Mouse (Mus musculus) layer of hippocampus, adult 11-12 months (tissue): Measurements from ENCODE around the gene Ptpn1.

Experiments used
- DNase-seq: peaks from one replicate; pipeline ENCODE4 v3.0.0; 2022; ENCODE audit warnings: low spot score

Ptpn1 gene

DNA sequence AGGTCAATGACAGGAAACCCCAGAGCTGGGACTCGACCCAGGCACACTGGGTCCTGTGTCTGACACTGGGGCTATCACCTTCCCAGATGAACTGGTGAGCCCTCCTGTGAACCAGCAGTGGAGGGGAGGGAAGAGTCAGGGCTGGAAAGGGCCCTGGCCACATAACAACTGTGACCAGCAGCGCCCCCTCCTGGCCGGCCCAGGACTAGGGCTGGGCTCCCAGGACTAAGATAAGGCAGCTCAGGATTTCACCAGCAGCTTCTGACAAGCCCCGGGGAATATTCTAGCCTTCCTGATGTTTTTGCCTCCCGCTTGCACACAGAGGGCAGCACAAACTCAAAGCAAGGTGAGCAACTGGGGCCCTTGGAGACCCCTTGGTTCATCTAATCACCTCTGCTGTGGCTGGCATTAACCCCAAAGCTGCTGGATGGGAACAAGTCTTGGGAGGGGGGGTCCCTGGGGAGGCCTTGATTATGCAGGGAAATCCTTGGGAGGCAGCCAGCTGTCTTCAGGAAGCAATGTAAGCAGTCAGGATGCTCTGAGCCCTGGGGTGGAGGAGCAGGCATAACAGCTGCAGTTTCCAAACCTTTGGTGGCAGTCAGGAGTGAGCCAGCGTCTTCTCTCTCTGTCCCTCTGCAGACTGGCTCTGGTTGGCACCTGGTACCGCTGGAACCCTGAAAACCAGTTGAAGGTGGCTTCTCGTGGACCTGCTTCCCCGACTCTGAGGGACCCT is 78.2 kb downstream of the Ptpn1 start, which contains the start of gene Ripor3:
Gene Ripor3 (minus strand): TSS at position 683 of the 733 bp plus-strand sequence.
- DNase-seq: peak; percentile 60

DNA sequence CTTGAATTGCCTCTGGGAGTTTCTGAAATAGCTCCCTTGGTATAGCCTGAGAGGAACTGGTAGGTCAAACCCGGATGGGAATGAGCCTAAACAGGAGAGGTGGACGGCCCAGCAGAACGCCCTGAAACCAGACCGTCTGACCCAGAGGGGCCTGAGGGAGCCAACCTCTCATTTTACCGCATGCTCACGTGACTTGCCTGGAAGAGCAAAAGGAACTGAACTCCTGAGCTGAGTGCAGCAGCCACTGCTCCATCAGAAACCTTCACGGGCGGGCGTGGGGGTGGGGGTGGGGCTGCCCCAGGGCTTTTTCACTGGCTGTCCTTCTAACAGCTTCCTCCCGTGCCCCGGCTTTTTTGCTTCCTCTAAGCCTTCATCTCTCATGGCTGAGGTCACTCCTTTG is 79.0 kb downstream of the Ptpn1 start:
- no peak for DNase-seq

DNA sequence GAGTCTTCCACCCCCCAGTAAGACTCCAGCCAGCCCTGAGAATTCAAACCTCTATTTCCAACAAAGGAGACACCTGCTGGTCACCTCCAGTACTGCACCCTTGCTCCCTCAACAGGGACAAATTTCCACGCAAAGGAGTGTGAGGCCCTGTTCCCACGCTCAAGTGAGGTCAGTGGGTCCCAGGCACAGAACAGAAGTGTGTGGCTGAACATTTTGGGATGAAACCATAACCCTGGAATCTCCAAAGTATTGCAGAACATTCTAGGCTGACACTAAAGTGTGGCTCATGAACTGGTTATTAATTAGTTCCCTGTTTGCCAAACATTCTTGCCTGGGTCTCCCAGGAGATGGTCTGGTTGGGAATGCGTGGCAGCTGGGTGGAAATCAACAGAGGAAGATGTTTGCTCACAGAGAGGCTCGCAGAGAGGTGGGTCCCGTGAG is 85.1 kb downstream of the Ptpn1 start:
- DNase-seq: peak; percentile 79

DNA sequence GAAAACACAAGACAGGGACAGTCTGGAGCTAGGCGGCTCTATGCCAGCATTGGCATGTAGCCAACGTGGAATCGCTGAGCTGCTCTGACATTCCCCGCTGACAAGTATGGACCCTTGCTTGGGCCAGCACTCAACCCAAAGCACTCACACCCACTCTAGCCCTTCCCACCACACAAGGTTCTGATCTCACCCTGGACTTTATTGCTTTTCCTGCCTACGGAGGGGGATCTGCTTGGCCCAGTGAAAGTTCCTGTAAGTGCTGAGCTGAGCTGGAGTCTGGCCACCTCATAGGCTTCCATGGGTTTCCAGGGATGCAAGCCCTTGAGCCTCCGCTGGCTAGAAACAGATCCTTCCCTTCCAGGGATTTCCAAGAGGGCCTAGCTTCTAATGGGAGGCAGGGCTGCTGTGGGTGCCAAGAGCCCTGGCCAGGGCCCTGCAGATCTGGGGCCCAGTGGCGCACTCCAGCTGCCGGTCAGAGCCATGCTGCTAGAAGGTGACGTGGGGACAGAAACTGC is 87.4 kb downstream of the Ptpn1 start:
- DNase-seq: no peak

DNA sequence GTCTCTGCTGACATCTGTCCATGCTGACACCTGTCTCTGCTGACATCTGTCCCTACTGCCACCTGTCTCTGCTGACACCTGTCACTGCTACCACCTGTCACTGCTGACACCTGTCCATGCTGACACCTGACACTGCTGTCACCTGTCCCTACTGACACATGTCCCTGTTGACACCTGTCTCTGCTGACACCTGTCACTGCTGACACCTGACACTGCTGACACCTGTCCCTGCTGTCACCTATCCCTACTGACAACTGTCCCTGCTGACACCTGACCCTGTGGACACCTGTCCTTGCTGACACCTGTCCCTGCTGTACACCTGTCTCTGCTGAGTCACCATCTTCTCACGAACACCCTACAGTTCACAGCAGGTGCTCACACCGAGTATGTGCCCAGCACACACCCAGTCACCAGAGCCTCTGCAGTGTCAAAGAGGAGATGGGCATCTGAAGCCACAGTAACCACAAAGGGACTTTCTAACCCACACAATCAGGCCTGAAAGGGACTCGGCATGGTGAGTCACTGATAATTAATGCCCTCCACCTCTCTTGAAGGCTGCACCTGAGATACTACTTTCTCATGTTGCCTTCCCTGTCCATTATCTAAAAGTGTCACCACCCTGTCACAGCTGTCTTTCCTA is 92.0 kb downstream of the Ptpn1 start:
- DNase-seq: no peak

DNA sequence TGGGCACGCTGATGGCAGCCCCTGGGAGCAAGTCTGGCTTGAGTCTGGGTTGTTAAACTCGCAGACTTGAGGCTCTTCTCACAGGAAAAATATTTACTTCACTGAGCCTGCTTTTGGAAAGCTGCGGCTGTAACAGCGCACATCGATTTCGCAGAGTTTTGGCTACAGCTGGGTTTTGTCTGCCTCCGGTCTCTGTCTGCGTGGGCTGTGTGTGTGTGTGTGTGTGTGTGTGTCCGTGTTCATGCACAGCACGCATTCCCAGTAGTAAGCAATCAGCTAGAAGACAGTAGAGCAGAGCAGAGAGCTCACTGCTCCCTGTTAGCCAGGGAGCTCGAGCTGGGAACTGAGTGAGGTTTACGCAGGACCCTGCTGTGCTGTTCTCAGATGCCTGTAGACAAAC is 93.3 kb downstream of the Ptpn1 start:
- peak; percentile 69 for DNase-seq

DNA sequence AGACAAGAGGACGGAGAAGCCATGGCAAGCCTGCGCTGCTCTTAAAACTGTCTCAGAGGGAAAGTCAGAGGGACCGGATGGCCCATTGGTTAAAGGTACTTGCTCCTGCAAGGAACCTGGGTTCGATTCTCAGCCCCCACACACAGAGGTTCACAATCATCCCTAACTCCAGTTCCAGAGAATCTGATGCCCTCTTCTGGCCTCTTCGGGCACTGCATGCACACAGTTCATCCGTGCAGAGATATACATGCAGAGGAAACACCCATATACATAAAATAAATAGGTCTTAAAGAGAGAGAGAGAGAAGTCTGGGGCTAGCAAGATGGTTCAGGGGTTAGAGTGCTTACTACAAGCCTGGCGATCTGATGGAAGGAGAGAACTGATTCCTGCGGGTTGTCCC is 94.0 kb downstream of the Ptpn1 start:
- no peak for DNase-seq

DNA sequence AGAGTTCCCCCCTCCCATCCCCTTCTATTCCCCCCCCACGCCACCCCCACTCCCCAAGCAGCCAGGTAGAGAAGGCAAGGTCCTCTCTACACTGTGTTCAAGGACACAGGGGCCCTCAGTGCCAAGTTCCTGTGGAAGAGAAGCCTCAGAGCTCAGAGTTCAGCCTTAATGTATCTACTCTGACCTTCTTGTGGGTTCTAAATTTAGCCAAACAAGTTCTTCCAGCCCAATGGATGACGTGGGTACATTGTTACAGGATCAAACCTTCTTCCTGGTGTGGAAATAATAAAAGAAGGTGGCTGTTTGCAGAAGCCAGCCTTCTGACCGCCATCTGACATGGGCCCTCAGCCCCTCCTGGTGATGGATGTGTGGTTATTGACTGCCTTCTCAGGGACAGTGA is 94.6 kb downstream of the Ptpn1 start:
- no peak for DNase-seq

DNA sequence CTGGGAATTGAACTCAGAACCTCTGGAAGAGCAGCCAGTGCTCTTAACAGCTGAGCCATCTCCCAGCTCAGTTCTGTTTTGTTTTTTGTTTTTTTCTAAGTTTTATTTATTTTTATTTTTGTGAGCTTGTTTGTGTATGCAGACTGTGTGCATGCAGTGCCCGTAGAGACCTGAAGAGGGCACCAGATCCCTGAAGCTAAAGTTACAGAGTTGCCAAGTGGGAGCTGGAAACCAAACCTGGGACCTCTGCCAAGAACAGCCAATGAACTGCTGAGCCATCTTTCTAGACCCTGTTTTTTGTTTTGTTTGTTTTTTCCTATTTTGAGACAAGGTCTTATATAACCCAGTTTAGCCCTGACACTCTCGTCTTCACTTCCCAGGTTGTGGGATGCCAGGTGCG is 96.5 kb downstream of the Ptpn1 start:
- DNase-seq: no peak
